ENCODE assay signal across 10 mouse cellular contexts in the genomic region with DNA sequence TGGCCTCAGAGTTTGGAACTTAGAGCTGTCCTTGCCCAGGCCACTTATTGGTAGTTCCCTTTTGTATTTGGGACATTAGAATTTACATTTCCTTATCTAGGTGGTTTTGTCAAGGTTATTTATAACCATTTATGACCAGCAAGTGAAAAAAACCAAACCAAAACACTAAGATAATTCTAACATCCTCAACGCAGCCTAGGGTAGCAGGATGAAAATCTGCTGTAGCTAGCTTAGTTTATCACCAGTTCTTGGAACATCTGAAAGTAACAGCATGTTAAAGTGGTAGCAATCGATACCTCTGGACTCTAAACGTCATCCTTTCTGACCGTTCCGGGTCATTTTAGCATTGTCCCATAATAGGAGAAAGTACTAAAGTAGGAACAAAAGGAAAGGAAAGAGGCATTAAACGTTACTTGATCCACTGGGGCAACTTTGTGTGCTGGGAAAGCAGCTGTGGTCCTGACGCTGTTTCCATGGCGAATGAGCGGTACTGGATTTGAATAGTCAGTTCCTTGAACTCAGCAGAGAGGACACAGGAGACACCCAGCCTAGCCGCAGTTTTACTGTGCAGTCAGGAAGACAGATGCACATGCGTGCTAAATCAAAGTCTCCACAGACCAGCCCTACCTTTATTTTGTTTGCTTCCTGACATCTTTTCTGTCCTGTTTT. TPM values are rescaled to one million over a fixed set of nuclear protein-coding genes. Genes with fewer than 3 reads are reported as not detected.
DNase-seq lines count a peak whose midpoint lies in the region; ATAC-seq and TF ChIP-seq lines count a peak whose summit lies in the region.
"Had no signal": no experiment of that assay in that cellular context is flagged by ENCODE, and none has a peak within 500 bp of the region (broad histone marks: within the 10 kb centered on the region; RNA-seq: fewer than 3 reads in every experiment).

No protein-coding gene starts in this region.

- H3K4me2 ChIP-seq in neural tube, embryonic 14.5 days (ENCODE audit: low read depth, low read length) = no peak overlapping the region
- H3K4me2 ChIP-seq: limb, embryonic 15.5 days had no signal

- DNase-seq in liver, adult 2 months (ENCODE audit: extremely low read depth, low read depth, low spot score) = peak; percentile 82
- no peak for DNase-seq in liver
- peak; percentile 37 for DNase-seq in embryo, embryonic 11.5 days (ENCODE audit: low read depth, low spot score)
- peak; percentile 54 for DNase-seq in hindbrain, embryonic 10.5 days (ENCODE audit: low spot score)
- DNase-seq in thymus, postnatal 36 days = no peak
- no peak for DNase-seq in layer of hippocampus, adult 11-12 months (ENCODE audit: low spot score)
- no peak for DNase-seq in cerebellum, adult 18-20 months
- DNase-seq: thymus, postnatal 25 days had no signal

- H3K4me3 ChIP-seq in liver, adult 2 months (ENCODE audit: insufficient read depth, low read depth, low read length) = peak overlapping the region; percentile 18; the same call in 1 of the 2 replicates
- H3K4me3 ChIP-seq in hindbrain, embryonic 10.5 days = no peak overlapping the region
- no peak overlapping the region for H3K4me3 ChIP-seq in neural tube, embryonic 14.5 days (ENCODE audit: low read depth, low read length)
- H3K4me3 ChIP-seq: limb, embryonic 15.5 days had no signal

- H3K27ac ChIP-seq in liver, adult 2 months (replicated peaks; ENCODE audit: insufficient read depth, low read depth, low read length) = peak overlapping the region; percentile 91
- peak overlapping the region; percentile 70 for H3K27ac ChIP-seq in hindbrain, embryonic 10.5 days
- H3K27ac ChIP-seq in neural tube, embryonic 14.5 days (ENCODE audit: low read depth, low read length) = no peak overlapping the region
- H3K27ac ChIP-seq: limb, embryonic 15.5 days had no signal

- H3K36me3 ChIP-seq in liver, adult 2 months (ENCODE audit: control insufficient read depth, insufficient read depth, low read length) = no peaks in the 10 kb centered on the region
- no peaks in the 10 kb centered on the region for H3K36me3 ChIP-seq in hindbrain, embryonic 10.5 days
- no peaks in the 10 kb centered on the region for H3K36me3 ChIP-seq in neural tube, embryonic 14.5 days (ENCODE audit: control insufficient read depth, insufficient read depth, low read length)
- H3K36me3 ChIP-seq: limb, embryonic 15.5 days had no signal

- H3K27me3 ChIP-seq in liver, adult 2 months (ENCODE audit: control insufficient read depth, insufficient read depth, low read length) = no peaks in the 10 kb centered on the region
- H3K27me3 ChIP-seq in hindbrain, embryonic 10.5 days (ENCODE audit: insufficient read depth, poor library complexity, severe bottlenecking) = no peaks in the 10 kb centered on the region
- H3K27me3 ChIP-seq in neural tube, embryonic 14.5 days (ENCODE audit: control insufficient read depth, insufficient read depth, low read length) = no peaks in the 10 kb centered on the region
- H3K27me3 ChIP-seq: limb, embryonic 15.5 days had no signal

- TF ChIP-seq POLR2A in liver, adult 2 months (IDR thresholded peaks at IDR 0.05; ENCODE audit: extremely low read depth, insufficient read depth, low read length) = no peak

- H3K4me1 ChIP-seq in liver, adult 2 months (ENCODE audit: control insufficient read depth, insufficient read depth, low read length) = peaks cover 29% of the 10 kb centered on the region
- peaks cover 47% of the 10 kb centered on the region for H3K4me1 ChIP-seq in hindbrain, embryonic 10.5 days (replicated peaks)
- peaks cover 12% of the 10 kb centered on the region for H3K4me1 ChIP-seq in neural tube, embryonic 14.5 days (ENCODE audit: control insufficient read depth, insufficient read depth, low read length)

- TF ChIP-seq CTCF in liver, adult 2 months (IDR thresholded peaks at IDR 0.05; ENCODE audit: low read depth, low read length) = no peak

- WGBS in liver, adult 2 months = 28% methylated on average over 11 of the region's 11 CpGs
- 44% methylated on average over 11 of the region's 11 CpGs for WGBS in hindbrain, embryonic 10.5 days
- 7% methylated on average over 11 of the region's 11 CpGs for WGBS in neural tube, embryonic 14.5 days

- peak overlapping the region; percentile 11; the same call in 1 of the 2 replicates for H3K9ac ChIP-seq in liver, adult 2 months (ENCODE audit: low read depth, low read length)
- H3K9ac ChIP-seq in neural tube, embryonic 14.5 days (replicated peaks; ENCODE audit: low read depth, low read length) = no peak overlapping the region
- H3K9ac ChIP-seq: limb, embryonic 15.5 days had no signal

- ATAC-seq in neural tube, embryonic 14.5 days (ENCODE audit: low read depth) = peak; percentile 80

- no peaks in the 10 kb centered on the region for H3K9me3 ChIP-seq in hindbrain, embryonic 10.5 days
- no peaks in the 10 kb centered on the region for H3K9me3 ChIP-seq in neural tube, embryonic 14.5 days (ENCODE audit: control insufficient read depth, low read length)
- H3K9me3 ChIP-seq: limb, embryonic 15.5 days had no signal

- H3K79me2 ChIP-seq in liver, adult 2 months (ENCODE audit: control insufficient read depth, insufficient read depth, low read length) = peaks cover 18% of the 10 kb centered on the region; the same call in 1 of the 2 replicates

RNA-seq across cellular contexts. Expression of a gene that starts 42.1 kb away (rescaled TPM):
- total RNA-seq in liver, adult 2 months (2014; rRNA removed) = 53.9 and 61.8 TPM in 2 replicates
- 16.9 and 19.3 TPM in 2 replicates for polyA plus RNA-seq in liver, adult 2 months (2012; rRNA removed)
- 13.0 TPM in 2 replicates for polyA plus RNA-seq in hindbrain, embryonic 10.5 days (2016; fragmentation: Nextera tagmentation; extraction: Ambion mirVana)
- 10.8 and 12.7 TPM in 2 replicates for polyA plus RNA-seq in neural tube, embryonic 14.5 days (2014; fragmentation: Nextera tagmentation; extraction: Ambion mirVana)

RNA-seq across cellular contexts. Expression of a gene that starts 58.1 kb away (rescaled TPM):
- total RNA-seq in liver, adult 2 months (2014; rRNA removed) = 1.1 and 1.4 TPM in 2 replicates
- polyA plus RNA-seq in liver, adult 2 months (2012; rRNA removed) = 0.61 and 0.66 TPM in 2 replicates
- polyA plus RNA-seq in hindbrain, embryonic 10.5 days (2016; fragmentation: Nextera tagmentation; extraction: Ambion mirVana) = 41.2 and 53.1 TPM in 2 replicates
- polyA plus RNA-seq in neural tube, embryonic 14.5 days (2014; fragmentation: Nextera tagmentation; extraction: Ambion mirVana) = 28.4 and 29.6 TPM in 2 replicates

Comparison
In these comparisons a context has a peak if more than half of its experiments do, and no peak if none do; other contexts are left out.
1. DNase-seq: peak in liver, adult 2 months (single experiment), embryo, embryonic 11.5 days (single experiment) and hindbrain, embryonic 10.5 days (single experiment); none in liver (single experiment), thymus, postnatal 36 days (0 of 2), layer of hippocampus, adult 11-12 months (single experiment) and cerebellum, adult 18-20 months (0 of 2).
2. RNA of a gene that starts 58.1 kb away (polyA plus RNA-seq): 41.2 to 53.1 TPM in hindbrain, embryonic 10.5 days and 28.4 to 29.6 TPM in neural tube, embryonic 14.5 days; 0.61 to 0.66 TPM in liver, adult 2 months; every median in the first group is over 10 times any median in the second.